Mouse (Mus musculus): ENCODE measurements around the gene Synj2.

DNA sequence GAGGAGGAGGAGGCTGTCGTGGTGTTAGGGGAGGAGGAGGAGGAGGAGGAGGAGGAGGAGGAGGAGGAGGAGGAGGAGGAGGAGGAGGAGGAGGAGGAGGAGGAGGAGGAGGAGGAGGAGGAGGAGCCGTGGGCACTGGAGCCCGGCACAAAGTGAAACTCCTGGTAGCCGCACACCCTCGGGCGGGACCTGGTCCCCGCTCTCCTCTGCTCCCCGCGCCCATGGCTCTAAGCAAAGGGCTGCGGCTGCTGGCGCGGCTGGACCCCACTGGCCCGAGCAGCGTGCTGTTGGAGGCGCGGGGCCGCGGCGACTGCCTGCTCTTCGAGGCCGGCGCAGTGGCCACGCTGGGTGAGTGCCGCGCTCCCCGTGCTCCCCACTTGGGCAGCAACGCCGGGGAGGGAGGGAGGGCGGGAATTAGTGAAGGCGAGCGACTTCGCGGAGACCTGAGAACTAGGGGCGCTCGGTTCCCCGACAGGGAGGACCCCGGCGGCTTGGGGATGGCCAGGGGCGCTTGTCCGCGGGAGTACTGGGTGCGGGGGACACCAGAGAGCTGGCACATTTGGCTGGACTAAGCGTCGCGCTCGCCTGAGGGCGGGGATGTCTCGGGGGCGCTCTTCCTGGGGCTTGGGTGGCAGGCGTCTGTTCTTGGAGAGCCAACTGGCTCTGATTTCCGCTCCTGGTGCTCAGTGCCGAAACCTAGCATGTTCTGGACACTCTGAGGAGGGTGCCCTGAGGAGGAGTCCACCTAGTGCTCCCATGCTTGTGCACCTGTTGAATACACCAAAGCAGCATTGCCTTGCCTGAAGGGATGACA, at the start of gene Synj2:
- TF ChIP-seq CTCF (IDR thresholded peaks at IDR 0.05; ENCODE audit: low read depth, low read length), result no peak
- TF ChIP-seq POLR2A (IDR thresholded peaks at IDR 0.05; ENCODE audit: extremely low read depth, insufficient read depth, low read length), result no peak
